Mouse (Mus musculus) C2C12 (cell line): ENCODE data around the gene Zfx.

Experiments used
- CEBPB ChIP-seq: IDR thresholded peaks from one replicate; pipeline ENCODE4 v1.6.1; 2011; ENCODE audit warnings: low read depth, mild to moderate bottlenecking, control low read depth, moderate library complexity
- CTCF ChIP-seq: IDR thresholded peaks from one replicate; pipeline ENCODE4 v1.5.1; 2011; ENCODE audit not compliant: control insufficient read depth, insufficient read depth, insufficient read length
- FOSL1 ChIP-seq: IDR thresholded peaks from one replicate; pipeline ENCODE4 v1.8.0; 2011; ENCODE audit warnings: mild to moderate bottlenecking, low read length; ENCODE audit not compliant: poor library complexity, insufficient read depth, severe bottlenecking

- no peak for TF ChIP-seq CTCF
- TF ChIP-seq FOSL1, result no peak
- TF ChIP-seq CEBPB, result no peak
Observed at GRCm38 (mm10) chrX:94115882-94116281, 7.6 kb downstream of the Zfx start.
